Mouse (Mus musculus) 3T3-L1 (cell line): ENCODE measurements at regions not wholly inside any gene's neighbourhood (a gene's known extent, or its start where the extent isn't known, plus 50 kb on each side); places are given as distances from the start of the nearest gene placed in this dataset.
A peak's percentile ranks its signal among the peaks of the same experiment; 100 is the strongest.

Experiments used
- DNase-seq: peaks from one replicate; pipeline ENCODE4 v3.0.0-alpha.2; 2015; ENCODE audit warnings: low read depth, low spot score

DNA sequence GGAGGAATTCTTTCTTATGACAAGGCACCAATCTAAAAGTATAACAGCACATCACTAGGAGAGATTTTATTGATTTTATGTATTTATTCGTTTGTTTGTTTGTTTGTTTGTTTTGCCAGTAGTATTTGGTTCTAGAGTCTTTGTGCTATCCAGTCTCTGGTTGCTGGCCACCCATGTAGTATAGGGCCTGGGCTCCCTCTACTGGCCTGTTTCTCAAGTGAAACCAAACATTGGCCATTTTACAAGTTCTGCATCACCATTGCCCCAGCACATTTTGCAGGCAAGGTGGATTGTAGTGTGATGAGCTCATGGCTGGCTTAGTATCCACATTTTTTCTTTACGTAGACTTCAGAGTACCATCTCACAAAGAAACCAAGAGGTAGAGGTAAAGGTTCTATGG is 376.9 kb upstream of the Luzp2 start:
- DNase-seq: peak; percentile 25

DNA sequence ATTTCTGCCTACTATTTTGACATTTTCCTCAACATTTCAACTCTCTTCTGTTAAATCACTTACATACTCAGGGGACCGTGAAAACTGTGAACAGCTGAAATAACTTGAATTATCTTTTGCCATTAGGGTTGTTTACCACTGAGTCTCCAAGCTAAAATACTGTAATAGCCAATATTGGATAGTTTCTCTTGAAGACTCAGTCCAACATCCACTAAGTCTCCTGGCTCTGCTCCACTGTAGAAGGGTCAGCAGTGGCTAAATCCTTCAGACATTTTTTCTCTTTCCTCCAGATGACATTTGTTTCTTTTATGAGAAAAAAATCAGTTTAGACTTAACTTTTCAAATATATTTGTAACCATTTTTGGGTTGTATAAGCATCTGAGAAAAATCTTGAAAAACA is 344.0 kb upstream of the Luzp2 start:
- no peak for DNase-seq

DNA sequence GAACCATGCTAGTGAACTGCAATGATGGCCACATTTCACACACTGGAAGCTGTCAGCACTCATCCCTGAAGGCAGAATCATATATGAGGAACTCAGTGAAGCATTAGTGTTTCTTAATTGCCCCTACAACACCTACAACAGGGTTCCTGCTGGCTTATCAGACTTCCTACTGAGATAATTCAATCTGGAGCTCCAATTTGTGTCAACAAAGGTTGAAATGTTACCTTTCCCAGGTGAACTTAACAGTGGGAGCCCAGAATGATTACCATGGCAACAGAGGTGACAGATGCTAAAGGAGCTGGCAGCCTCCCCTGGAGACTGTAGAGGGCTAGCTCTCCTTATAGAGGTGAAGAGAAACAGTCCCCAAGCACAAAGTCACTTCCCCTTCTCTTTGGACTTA is 330.1 kb upstream of the Luzp2 start:
- DNase-seq: no peak

DNA sequence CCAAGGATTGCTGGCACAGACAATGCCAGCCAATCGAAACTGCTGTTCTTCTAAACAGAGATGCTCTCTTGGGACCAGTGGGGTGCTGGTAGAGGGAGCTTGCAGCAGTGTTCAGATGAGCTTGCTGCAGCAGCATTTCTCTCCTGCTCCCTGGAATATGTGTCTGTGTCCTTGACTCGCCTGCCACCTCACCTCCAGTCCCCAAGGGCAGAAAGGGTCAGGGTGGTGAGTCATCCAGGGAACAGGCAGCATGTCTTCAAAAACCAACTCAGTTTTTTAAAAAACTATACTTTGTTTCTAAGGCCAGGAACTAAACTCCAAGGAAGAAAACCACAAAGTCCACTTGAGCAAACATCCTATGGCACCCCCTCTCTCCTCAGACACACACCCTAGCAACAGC is 328.3 kb upstream of the Luzp2 start:
- no peak for DNase-seq

DNA sequence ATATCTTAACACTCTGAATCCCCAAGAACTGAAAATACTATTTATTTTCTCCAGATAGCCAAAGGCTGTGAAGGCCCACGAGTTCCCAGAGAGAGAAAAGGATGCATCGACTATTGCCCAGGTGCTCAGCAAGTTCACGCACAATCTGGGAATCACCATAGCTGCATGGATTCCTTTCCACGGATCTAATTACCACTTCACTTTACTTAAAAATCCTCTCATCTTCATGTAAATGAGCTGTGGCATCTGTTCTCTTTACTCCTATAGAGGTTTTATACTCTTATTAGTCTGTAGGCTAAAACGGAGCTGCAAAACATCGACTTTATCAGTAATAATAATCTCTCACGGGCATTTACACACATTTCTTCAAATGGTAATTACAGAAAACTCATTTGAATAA is 299.6 kb upstream of the Luzp2 start:
- no peak for DNase-seq

DNA sequence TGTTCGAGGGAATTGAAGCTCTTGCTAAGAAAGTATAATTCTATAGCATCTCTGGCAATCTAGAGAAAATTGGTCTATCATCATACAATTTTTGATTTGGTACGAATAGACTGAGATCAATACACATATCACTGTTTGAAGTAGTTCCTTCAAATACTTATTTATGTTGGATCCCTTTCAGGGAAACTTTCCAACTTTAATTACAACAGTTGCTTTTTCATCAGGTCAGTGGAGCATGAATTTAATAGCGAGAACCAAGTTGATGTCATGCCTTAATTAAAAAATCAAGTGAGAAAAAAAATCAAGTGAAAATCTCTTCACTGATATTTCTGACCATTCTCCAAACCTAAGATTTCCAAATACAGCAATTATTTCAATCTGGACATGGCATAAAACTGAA is 277.9 kb upstream of the Luzp2 start:
- DNase-seq: no peak

DNA sequence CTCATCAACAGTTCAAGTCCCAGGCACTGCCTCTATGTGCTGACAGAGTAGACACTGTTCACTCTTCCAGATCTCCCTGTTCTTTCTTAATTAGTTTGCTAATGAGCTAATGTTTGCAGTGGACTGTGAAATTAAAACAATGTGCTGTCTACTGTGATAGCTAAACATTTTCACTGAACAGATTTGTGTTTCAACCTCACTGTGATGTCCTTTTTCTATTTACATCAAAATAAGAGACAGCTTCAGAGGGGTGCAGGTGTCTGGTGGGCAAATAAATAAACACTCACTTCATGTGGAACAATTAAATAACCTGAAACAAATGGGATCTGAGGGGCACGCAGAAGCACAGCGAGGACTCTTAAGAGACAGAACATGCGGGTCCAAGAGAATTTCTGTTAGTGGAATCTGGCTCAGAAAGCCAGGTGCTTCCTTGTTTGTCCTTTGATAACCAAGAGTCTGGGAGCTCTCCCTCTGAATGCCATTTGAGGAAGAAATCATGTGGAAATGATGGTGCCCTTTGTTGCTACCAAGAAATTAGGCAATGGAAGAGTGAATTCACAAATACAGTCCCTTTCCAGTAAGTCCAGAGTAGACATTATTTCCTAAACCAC is 269.6 kb upstream of the Luzp2 start:
- DNase-seq: no peak

DNA sequence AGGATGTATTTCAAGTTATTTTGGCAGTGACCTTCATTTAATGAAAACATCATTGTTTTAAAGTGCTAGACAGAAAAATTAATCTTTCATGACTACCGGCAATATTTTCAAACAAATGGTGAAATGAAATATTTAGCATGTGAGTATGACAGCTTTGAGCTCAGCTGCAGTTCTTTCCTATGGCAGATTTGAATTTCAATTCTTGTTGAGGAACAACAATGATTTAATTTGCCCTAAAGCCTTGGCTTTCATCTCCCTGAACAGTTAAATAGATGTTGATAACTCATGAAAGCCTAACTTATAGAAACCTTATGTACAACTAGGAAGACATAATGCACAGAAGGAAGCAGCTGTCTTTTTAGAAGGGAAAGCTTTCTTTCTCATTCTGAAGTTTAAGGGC is 235.5 kb upstream of the Luzp2 start:
- no peak for DNase-seq

DNA sequence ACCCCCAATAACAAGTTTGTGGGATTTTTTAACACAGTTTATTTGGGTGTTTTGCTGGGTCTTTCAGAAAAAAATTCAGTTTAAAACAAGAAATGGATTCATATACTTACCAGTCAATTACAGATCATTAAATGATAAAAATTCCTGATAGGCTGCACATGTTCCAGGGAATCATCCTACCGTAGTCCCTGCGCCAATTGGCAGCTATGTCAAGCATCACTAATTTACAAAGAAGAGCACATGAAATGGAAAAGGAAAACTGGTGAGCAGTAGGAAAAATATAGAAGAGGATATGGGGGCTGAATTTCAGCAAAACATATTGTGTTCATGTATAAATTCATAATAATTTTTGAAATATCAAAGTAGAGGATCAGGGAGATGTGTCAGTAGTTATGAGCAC is 212.9 kb upstream of the Luzp2 start:
- no peak for DNase-seq

DNA sequence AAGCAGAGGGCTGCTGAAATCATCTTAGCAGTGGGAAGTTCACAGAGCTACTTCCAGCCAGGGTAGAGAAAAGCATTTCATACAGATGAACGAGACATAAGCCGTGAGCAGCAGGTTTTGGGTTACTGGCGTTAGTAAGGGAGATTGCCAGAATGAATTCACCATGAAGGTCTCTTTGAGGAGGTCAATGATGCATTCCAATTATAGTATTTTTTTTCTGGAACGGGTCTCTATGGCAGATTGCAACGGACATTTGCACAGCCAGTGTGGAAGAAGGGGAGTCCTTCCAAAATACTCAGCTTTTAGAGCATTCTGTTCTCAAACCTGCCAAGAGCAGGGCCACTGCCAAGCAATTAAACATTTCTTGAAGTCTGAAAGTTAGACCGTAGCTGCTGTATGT is 201.4 kb upstream of the Luzp2 start:
- no peak for DNase-seq

DNA sequence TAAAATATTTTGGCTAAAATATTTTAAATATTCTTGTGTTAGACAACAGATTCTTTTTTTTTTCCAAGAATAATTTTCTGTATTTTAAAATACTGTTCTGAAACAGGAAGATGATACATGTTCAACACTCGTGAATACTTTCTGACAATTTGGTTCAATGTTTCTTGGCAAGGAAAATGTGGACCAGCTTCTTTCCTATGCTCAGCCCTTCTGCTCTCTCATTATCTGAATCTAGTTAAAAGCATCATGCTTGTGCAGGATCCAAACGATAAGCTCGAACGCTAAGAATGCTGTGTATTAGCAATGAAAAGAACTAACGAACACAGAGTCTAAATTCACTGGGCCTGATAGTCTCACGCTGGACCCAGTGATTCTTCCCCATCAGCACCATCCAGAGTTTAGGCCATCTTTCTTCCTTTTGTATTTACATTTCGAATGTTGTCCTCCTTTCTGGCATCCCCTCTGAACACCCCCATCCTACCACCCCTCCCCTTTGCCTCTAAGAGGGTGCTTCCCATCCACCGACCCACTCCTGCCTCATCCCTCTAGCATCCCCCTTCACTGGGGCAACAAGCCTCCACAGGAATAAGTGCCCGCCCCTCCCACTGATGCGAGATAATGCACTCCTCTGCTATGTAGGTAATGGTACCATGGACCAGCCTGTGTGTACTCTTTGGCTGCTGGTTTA is 200.8 kb upstream of the Luzp2 start:
- DNase-seq: no peak

DNA sequence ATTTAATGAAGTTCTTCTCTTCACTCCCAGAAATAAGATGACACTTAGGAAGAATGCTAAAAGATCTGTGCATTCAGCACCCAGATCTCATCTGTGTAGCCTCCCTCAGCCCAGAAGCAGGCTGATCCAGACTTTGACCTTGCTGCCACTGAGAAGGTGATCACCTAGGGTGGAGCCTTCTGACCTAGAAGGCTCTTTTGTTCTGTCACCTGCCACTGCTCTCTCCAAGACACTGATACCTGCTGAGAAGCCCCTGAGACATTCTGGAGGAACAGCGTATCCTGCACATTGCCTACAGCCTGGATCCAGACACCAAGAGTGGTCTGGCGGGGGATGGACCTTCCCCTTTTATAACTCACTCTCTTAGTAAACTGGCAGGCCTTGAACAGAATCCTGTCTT is 190.0 kb upstream of the Luzp2 start:
- no peak for DNase-seq

DNA sequence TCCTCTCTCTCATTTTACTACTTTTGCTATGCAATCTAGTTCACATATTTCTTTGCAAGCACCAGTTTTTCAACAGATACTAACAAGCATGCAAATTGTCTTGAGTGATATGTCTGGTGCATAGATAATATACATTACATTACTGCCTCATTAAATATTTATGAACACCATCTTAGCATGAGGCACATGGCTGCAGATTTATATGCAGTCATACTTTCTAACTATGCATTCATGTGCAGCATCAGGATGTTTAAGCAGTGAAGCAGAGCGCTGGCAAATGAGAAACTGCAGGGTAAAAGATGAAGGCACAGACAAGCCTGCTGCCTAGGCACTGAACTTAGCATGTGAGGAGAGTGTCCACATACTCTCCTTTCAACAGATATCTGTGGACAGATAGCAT is 186.3 kb upstream of the Luzp2 start:
- no peak for DNase-seq
